Mouse (Mus musculus): ENCODE measurements around the gene Uba3.

DNA sequence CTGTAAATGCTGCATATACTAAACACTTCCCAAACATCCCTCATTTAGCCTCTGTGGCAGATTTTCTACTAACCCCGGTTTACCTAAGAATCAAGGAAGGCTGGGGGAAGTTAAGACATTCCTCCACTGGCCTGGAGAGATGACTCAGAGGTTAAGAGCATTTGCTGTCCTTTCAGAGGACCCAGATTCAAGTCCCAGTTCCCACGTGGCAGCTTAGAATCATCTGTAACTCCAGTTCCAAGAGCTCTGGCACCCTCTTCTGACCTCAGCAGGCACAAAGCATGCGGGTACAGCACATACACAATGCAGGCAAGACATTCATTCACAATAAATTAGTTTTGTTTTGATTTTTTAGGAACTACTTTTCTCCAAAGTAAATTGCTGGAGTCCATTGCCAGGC, 3.8 kb upstream of the Uba3 start:
- no peak for TF ChIP-seq CTCF (IDR thresholded peaks at IDR 0.05; ENCODE audit: control insufficient read depth, insufficient read depth, low read length)
- no peak for TF ChIP-seq POLR2A (IDR thresholded peaks at IDR 0.05; ENCODE audit: borderline replicate concordance, control insufficient read depth, low read depth, low read length)
